Mouse (Mus musculus) heart, postnatal 0 days (tissue): ENCODE data around the gene AW011738.

ENCODE experiments used
- CTCF ChIP-seq: IDR thresholded peaks from 2 replicates; pipeline ENCODE4 v1.5.1; 2016; ENCODE audit warnings: antibody characterized with exemption, control low read depth, low read depth
- EP300 ChIP-seq: IDR thresholded peaks from 2 replicates; pipeline ENCODE4 v1.6.1; 2016; ENCODE audit warnings: antibody characterized with exemption, low read depth

- TF ChIP-seq CTCF (no peak), EP300 (no peak)
These were observed 5.8 kb downstream of the AW011738 start for GRCm38 (mm10) chr4:156208872-156209271.
